21 mouse cellular contexts compared by ENCODE assay signal in the genomic region with DNA sequence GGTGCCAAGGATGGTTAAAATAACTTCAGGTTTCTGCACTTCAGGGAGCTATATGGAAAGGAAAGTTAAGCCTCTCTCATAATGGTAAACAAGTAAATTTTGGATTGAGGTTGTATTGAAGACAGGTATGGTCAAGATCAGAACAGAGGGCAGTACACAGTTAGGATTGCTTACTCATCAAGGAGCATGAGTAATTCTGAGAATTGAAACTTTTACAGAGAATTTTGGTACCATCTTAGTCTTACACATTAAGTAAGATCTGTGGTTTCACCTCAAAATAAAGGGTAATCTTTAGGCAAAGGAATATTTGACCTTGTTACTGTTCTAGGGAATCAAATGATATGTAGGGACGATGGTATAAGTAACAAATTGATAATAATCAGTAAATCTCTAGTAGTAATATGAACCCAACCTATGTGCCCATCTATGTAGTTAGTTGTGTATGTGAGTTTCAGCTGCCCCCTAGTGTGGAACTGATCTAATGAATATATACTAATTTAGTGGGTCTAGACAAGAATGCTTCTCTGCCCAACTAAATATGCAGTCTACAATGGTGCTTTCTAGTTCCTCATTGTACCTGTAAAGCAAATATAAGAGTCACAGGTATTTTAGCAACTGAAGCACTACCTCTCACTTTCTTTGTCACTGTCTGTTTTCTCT. TPM values are rescaled to one million over a fixed set of nuclear protein-coding genes. Genes with fewer than 3 reads are reported as not detected.
"Had no signal": no experiment of that assay in that cellular context is flagged by ENCODE, and none has a peak within 500 bp of the region (broad histone marks: within the 10 kb centered on the region; RNA-seq: fewer than 3 reads in every experiment).

No protein-coding gene starts in this region.

- H3K27me3 ChIP-seq: limb, embryonic 15.5 days; liver, embryonic 13.5 days; neural tube, embryonic 15.5 days had no signal

- DNase-seq: kidney, postnatal 10 days; layer of hippocampus, adult 9-11 months; layer of hippocampus, postnatal 36 days; liver, embryonic 13.5 days; lung, adult 2 months; lung, postnatal 10 days; lung, postnatal 4 days; midbrain, embryonic 14.5 days; right cerebral cortex, adult 18-20 months; right cerebral cortex, postnatal 25 days; thymus, postnatal 14 days had no signal

- H3K27ac ChIP-seq: limb, embryonic 15.5 days; liver, embryonic 13.5 days; midbrain, embryonic 10.5 days; neural tube, embryonic 15.5 days; stomach, postnatal 0 days had no signal

- H3K36me3 ChIP-seq: limb, embryonic 15.5 days; liver, embryonic 13.5 days; midbrain, embryonic 10.5 days; neural tube, embryonic 15.5 days had no signal

- H3K4me1 ChIP-seq: limb, embryonic 15.5 days; liver, embryonic 13.5 days; midbrain, embryonic 10.5 days; neural tube, embryonic 15.5 days had no signal

- H3K9me3 ChIP-seq: limb, embryonic 15.5 days; liver, embryonic 13.5 days; neural tube, embryonic 15.5 days had no signal

- H3K9ac ChIP-seq: limb, embryonic 15.5 days; liver, embryonic 13.5 days; neural tube, embryonic 15.5 days had no signal

- H3K4me3 ChIP-seq: limb, embryonic 15.5 days; liver, embryonic 13.5 days; midbrain, embryonic 10.5 days; myocyte; neural tube, embryonic 15.5 days had no signal

RNA-seq across cellular contexts. Expression of gene Lilra6, which starts 24.7 kb away (rescaled TPM):
- total RNA-seq: layer of hippocampus, postnatal 36 days; left cerebral cortex, postnatal 25 days had no signal
- polyA plus RNA-seq: kidney, embryonic 14.5 days; midbrain, embryonic 10.5 days; midbrain, embryonic 14.5 days; myocyte; neural tube, embryonic 11.5 days; neural tube, embryonic 15.5 days had no signal

RNA-seq across cellular contexts. Expression of gene Gm14548, which starts 42.1 kb away (rescaled TPM):
- total RNA-seq: layer of hippocampus, postnatal 36 days; left cerebral cortex, adult 8-10 months; left cerebral cortex, postnatal 25 days had no signal
- polyA plus RNA-seq: kidney, embryonic 14.5 days; limb, embryonic 11.5 days; midbrain, embryonic 10.5 days; midbrain, embryonic 14.5 days; myocyte; neural tube, embryonic 11.5 days; neural tube, embryonic 15.5 days had no signal
